Mouse (Mus musculus): Measurements from ENCODE around the gene Ell3. TPM values are rescaled to one million over a fixed set of nuclear protein-coding genes. Genes with fewer than 3 reads are reported as not detected.
A peak's percentile ranks its signal among the peaks of the same experiment; 100 is the strongest.
"Not testable (repeated sequence)": the region's sequence is repeated elsewhere in the genome, so short reads cannot be mapped to it uniquely, and the experiment has no call there.

The Ell3 gene
- polyA plus RNA-seq (2012; rRNA removed): 22.8 and 26.6 TPM in 2 replicates

- Histone ChIP-seq H3K27ac (ENCODE audit: insufficient read depth, low read length) (no peak within 1 kb of the TSS), H3K4me1 (ENCODE audit: control insufficient read depth, insufficient read depth, insufficient read length) (peaks cover 5% of the 10 kb centered on the region; the same call in 1 of the 2 replicates), H3K4me3 (ENCODE audit: extremely low read depth, insufficient read depth, insufficient read length) (no peak within 1 kb of the TSS), H3K36me3 (ENCODE audit: control insufficient read depth, insufficient read depth, low read length) (peaks cover 3% of the 10 kb centered on the region), H3K27me3 (ENCODE audit: control insufficient read depth, insufficient read depth, low read length) (no peaks in the 10 kb centered on the region)
- 91% methylated on average over 1 of the region's 1 CpGs for WGBS
- no peak for TF ChIP-seq POLR2A (IDR thresholded peaks at IDR 0.05; ENCODE audit: low read depth, low read length)
- TF ChIP-seq CTCF (IDR thresholded peaks at IDR 0.05; ENCODE audit: extremely low read depth, insufficient read depth, insufficient read length, insufficient replicate concordance): no peak
- no peak for DNase-seq (ENCODE audit: low read depth in 1 of 2, low spot score in 2 of 2)
Observed at GRCm38 (mm10) chr2:121444178-121444577, at the start of gene Ell3. Gene Ell3 (minus strand): TSS chr2:121444278.

DNA sequence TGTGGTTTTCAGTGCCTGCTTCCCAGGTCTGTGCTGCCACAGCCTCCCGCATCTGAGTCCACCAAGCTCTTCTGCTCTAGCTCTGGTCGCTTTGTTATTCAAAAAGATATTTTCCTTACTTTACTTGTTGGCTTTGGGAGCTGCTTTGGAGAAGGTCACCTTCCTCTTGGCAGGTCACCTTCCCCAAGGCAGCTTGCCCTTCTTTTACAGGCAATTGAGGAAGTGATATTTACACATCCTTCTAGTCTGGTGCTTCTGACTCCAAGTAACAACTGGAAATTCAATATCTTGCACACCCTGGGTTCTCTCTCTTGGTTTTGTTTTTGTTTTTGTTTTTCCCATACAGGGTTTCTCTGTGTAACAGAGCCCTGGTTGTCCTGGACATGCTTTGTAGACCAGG lies 40.3 kb upstream of the Ell3 start:
- 76% methylated on average over 2 of the region's 2 CpGs for WGBS
- not testable (repeated sequence) for H3K4me1 ChIP-seq (ENCODE audit: control insufficient read depth, insufficient read depth, insufficient read length); H3K27ac ChIP-seq (ENCODE audit: insufficient read depth, low read length); H3K27me3 ChIP-seq (ENCODE audit: control insufficient read depth, insufficient read depth, low read length); H3K36me3 ChIP-seq (ENCODE audit: control insufficient read depth, insufficient read depth, low read length); H3K4me3 ChIP-seq (ENCODE audit: extremely low read depth, insufficient read depth, insufficient read length); DNase-seq (ENCODE audit: low read depth in 1 of 2, low spot score in 2 of 2)

- no peaks in the 10 kb centered on the region for H3K4me1 ChIP-seq (ENCODE audit: control insufficient read depth, insufficient read depth, insufficient read length)
- H3K27me3 ChIP-seq (ENCODE audit: control insufficient read depth, insufficient read depth, low read length): no peaks in the 10 kb centered on the region
- H3K4me3 ChIP-seq (ENCODE audit: extremely low read depth, insufficient read depth, insufficient read length): no peak overlapping the region
- no peak for TF ChIP-seq POLR2A (IDR thresholded peaks at IDR 0.05; ENCODE audit: low read depth, low read length)
- TF ChIP-seq CTCF (IDR thresholded peaks at IDR 0.05; ENCODE audit: extremely low read depth, insufficient read depth, insufficient read length, insufficient replicate concordance): no peak
- H3K27ac ChIP-seq (ENCODE audit: insufficient read depth, low read length): no peak overlapping the region
- no peaks in the 10 kb centered on the region for H3K36me3 ChIP-seq (ENCODE audit: control insufficient read depth, insufficient read depth, low read length)
- WGBS: 91% methylated on average over 8 of the region's 8 CpGs
- DNase-seq (ENCODE audit: low read depth in 1 of 2, low spot score in 2 of 2): no peak
Observed at GRCm38 (mm10) chr2:121483576-121483975, 39.5 kb upstream of the Ell3 start.

DNA sequence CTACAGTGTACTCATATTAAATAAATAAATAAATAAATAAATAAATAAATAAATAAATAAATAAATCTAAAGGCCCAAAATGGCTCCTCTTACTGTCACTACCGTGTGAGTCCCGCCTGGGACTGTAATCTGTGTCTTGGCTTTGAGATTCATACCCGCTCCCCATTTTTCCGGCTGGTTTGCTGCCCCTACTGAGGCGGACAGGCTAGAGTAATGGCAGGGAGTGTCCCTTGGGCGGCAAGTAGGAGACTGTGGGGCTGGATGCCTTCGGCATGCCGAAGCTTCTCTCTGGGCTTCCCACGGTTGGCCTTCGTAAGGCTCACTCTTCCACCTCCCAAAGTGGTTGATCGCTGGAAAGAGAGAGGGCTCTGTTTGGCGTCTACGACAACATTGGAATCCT lies 36.8 kb upstream of the Ell3 start:
- not testable (repeated sequence) for H3K4me1 ChIP-seq (ENCODE audit: control insufficient read depth, insufficient read depth, insufficient read length); DNase-seq (ENCODE audit: low read depth in 1 of 2, low spot score in 2 of 2); H3K27me3 ChIP-seq (ENCODE audit: control insufficient read depth, insufficient read depth, low read length); H3K36me3 ChIP-seq (ENCODE audit: control insufficient read depth, insufficient read depth, low read length); H3K27ac ChIP-seq (ENCODE audit: insufficient read depth, low read length); H3K4me3 ChIP-seq (ENCODE audit: extremely low read depth, insufficient read depth, insufficient read length)
- WGBS: 88% methylated on average over 13 of the region's 13 CpGs

DNA sequence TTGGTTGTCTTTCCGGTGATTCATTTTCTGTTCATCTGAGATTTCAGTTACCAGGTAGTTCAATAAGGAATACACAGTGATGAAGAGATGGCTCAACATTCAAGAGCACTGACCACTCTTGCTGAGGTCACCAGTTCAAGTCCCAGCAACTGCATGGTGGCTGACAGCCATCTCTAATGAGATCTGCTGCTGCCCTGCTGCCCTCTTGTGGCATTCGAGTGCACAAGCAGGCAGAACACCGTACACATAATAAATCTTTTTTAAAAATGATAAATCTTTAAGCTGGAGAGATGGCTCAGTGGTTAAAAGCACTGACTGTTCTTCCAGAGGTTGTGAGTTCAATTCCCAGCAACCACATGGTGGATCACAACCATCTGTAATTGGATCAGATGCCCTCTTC lies 36.4 kb upstream of the Ell3 start:
- Histone ChIP-seq H3K27ac (ENCODE audit: insufficient read depth, low read length) (no peak overlapping the region), H3K4me1 (ENCODE audit: control insufficient read depth, insufficient read depth, insufficient read length) (no peaks in the 10 kb centered on the region), H3K27me3 (ENCODE audit: control insufficient read depth, insufficient read depth, low read length) (no peaks in the 10 kb centered on the region), H3K4me3 (ENCODE audit: extremely low read depth, insufficient read depth, insufficient read length) (no peak overlapping the region), H3K36me3 (ENCODE audit: control insufficient read depth, insufficient read depth, low read length) (no peaks in the 10 kb centered on the region)
- DNase-seq (ENCODE audit: low read depth in 1 of 2, low spot score in 2 of 2): peak in 1 of 2 experiments; percentile 14
- 44% methylated on average over 3 of the region's 3 CpGs for WGBS
- TF ChIP-seq CTCF (IDR thresholded peaks at IDR 0.05; ENCODE audit: extremely low read depth, insufficient read depth, insufficient read length, insufficient replicate concordance) (peak; percentile 51; the same call in 1 of the 2 replicates), POLR2A (IDR thresholded peaks at IDR 0.05; ENCODE audit: low read depth, low read length) (no peak)

- Histone ChIP-seq H3K36me3 (ENCODE audit: control insufficient read depth, insufficient read depth, low read length) (no peaks in the 10 kb centered on the region), H3K4me3 (ENCODE audit: extremely low read depth, insufficient read depth, insufficient read length) (no peak overlapping the region), H3K27me3 (ENCODE audit: control insufficient read depth, insufficient read depth, low read length) (no peaks in the 10 kb centered on the region), H3K27ac (ENCODE audit: insufficient read depth, low read length) (no peak overlapping the region), H3K4me1 (ENCODE audit: control insufficient read depth, insufficient read depth, insufficient read length) (peaks cover 3% of the 10 kb centered on the region; the same call in 1 of the 2 replicates)
- WGBS: 91% methylated on average over 3 of the region's 3 CpGs
- TF ChIP-seq POLR2A (IDR thresholded peaks at IDR 0.05; ENCODE audit: low read depth, low read length): no peak
- TF ChIP-seq CTCF (IDR thresholded peaks at IDR 0.05; ENCODE audit: extremely low read depth, insufficient read depth, insufficient read length, insufficient replicate concordance): no peak
- DNase-seq (ENCODE audit: low read depth in 1 of 2, low spot score in 2 of 2): no peak
Observed at GRCm38 (mm10) chr2:121477491-121478266, 33.6 kb upstream of the Ell3 start.

DNA sequence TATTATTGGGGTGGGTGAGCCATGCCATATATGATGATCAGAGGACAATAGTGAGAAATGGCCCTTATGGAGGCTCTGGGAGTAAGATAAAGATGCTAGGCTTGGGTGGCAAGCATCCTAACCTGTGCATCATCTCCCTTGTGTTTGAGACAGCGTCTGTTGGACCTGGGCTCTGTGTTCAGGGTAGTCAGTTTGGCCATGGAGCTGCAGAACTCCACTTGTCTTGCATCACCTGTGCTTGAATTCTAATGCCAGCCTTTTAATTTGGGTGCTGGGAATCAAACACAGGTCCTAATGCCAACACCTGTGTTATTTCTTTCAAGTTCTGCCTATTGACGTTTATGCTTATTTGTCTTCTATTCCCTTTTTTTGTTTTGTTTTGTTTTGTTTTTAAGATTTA lies 31.2 kb upstream of the Ell3 start:
- not testable (repeated sequence) for H3K4me3 ChIP-seq (ENCODE audit: extremely low read depth, insufficient read depth, insufficient read length); H3K27me3 ChIP-seq (ENCODE audit: control insufficient read depth, insufficient read depth, low read length); H3K36me3 ChIP-seq (ENCODE audit: control insufficient read depth, insufficient read depth, low read length); H3K4me1 ChIP-seq (ENCODE audit: control insufficient read depth, insufficient read depth, insufficient read length); DNase-seq (ENCODE audit: low read depth in 1 of 2, low spot score in 2 of 2); H3K27ac ChIP-seq (ENCODE audit: insufficient read depth, low read length)
- 93% methylated on average over 2 of the region's 2 CpGs for WGBS
